Comparison of ENCODE assay signal across 18 mouse cellular contexts in genomic region chr1:168479626-168480025, GRCm38 (mm10).
"Had no signal": no experiment of that assay in that cellular context is flagged by ENCODE, and none has a peak within 500 bp of the region (broad histone marks: within the 10 kb centered on the region; RNA-seq: fewer than 3 reads in every experiment).

No protein-coding gene starts in this region.

- H3K27ac ChIP-seq: kidney, postnatal 0 days; limb, embryonic 10.5 days; limb, embryonic 13.5 days; liver, embryonic 12.5 days; liver, embryonic 15.5 days; lung, embryonic 15.5 days had no signal

- H3K9ac ChIP-seq: limb, embryonic 13.5 days; liver, embryonic 12.5 days; liver, embryonic 15.5 days; lung, embryonic 15.5 days had no signal

- ATAC-seq: intestine, postnatal 0 days; liver, embryonic 12.5 days had no signal

- H3K27me3 ChIP-seq: limb, embryonic 13.5 days; liver, embryonic 12.5 days; liver, embryonic 15.5 days; lung, embryonic 15.5 days had no signal

- H3K4me2 ChIP-seq: limb, embryonic 13.5 days; liver, embryonic 12.5 days; liver, embryonic 15.5 days; lung, embryonic 15.5 days; midbrain, embryonic 11.5 days had no signal

- H3K9me3 ChIP-seq: limb, embryonic 10.5 days; limb, embryonic 13.5 days; liver, embryonic 12.5 days; liver, embryonic 15.5 days; lung, embryonic 15.5 days; megakaryocyte, embryonic 14.5 days had no signal

- H3K36me3 ChIP-seq: limb, embryonic 10.5 days; limb, embryonic 13.5 days; liver, embryonic 12.5 days; liver, embryonic 15.5 days; lung, embryonic 15.5 days had no signal

- H3K4me1 ChIP-seq: liver, embryonic 12.5 days; liver, embryonic 15.5 days had no signal

- H3K4me3 ChIP-seq: limb, embryonic 10.5 days; limb, embryonic 13.5 days; liver, embryonic 12.5 days; liver, embryonic 15.5 days; lung, embryonic 15.5 days; megakaryocyte, embryonic 14.5 days had no signal

- DNase-seq: kidney, adult 2 months; kidney, postnatal 25 days; liver; lung, adult 18-20 months; lung, postnatal 10 days; lung, postnatal 36 days; midbrain, embryonic 14.5 days; thymus, adult 18-20 months; thymus, postnatal 36 days had no signal
